Mouse (Mus musculus) E14TG2a.4 (cell line): ENCODE results near the gene S100a4.

Experiments used
- CTCF ChIP-seq: conservative IDR thresholded peaks from 2 replicates; pipeline ENCODE4 v1.5.1; 2014; ENCODE audit warnings: low read length
- POU5F1 ChIP-seq: IDR thresholded peaks from 2 replicates; pipeline ENCODE4 v1.6.1; 2014; ENCODE audit warnings: low read length, borderline replicate concordance

DNA sequence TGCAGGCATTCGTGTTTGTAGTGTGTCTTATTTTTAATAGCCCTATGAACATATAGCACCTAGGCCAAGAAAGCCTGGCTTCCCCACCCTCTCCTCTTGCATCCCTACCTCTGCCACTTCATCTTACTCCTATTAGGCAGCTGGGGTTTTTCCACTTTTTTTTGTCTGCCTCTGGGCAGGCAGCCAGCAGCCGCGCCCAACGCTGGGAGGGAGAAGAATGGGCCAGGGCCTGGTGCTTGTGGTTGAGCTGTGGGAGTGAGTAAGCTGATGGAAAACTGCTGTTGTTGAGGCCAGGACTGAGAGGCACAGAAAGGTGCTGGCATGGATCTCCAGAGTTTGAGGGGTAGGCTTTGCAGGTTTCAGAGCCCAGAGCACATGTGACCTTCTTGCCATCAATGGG, 845 bp downstream of the S100a4 start:
- TF ChIP-seq CTCF (no peak), POU5F1 (no peak)
